Mouse (Mus musculus): ENCODE measurements around the gene Zbtb44. TPM values are rescaled to one million over a fixed set of nuclear protein-coding genes. Genes with fewer than 3 reads are reported as not detected.

Gene Zbtb44
- polyA plus RNA-seq, 1 experiment from 2014 or later: 8.2 TPM

Other genes starting within 250 kb of the Zbtb44 start
- 5.4 and 6.0 TPM in 2 replicates for gene Adamts15, start 108.2 kb upstream of the Zbtb44 start, polyA plus RNA-seq (2014; fragmentation: Nextera tagmentation; extraction: Ambion mirVana)
- 9.4 and 11.0 TPM in 2 replicates for gene Adamts8, start 88.1 kb upstream of the Zbtb44 start, polyA plus RNA-seq (2014; fragmentation: Nextera tagmentation; extraction: Ambion mirVana)
- gene St14, start 101.2 kb downstream of the Zbtb44 start, polyA plus RNA-seq (2014; fragmentation: Nextera tagmentation; extraction: Ambion mirVana): 0.58 and 0.85 TPM in 2 replicates
- 385 and 386 TPM in 2 replicates for gene Aplp2, start 181.2 kb downstream of the Zbtb44 start, polyA plus RNA-seq (2014; fragmentation: Nextera tagmentation; extraction: Ambion mirVana)
- 3.7 and 4.2 TPM in 2 replicates for gene Prdm10, start 249.9 kb downstream of the Zbtb44 start, polyA plus RNA-seq (2014; fragmentation: Nextera tagmentation; extraction: Ambion mirVana)

Measured in heart, embryonic 14.5 days (tissue).